Mouse (Mus musculus) mesoderm, embryonic 11.5 days (tissue): ENCODE data around the gene Tsnax.

Experiments
- DNase-seq: peaks from one replicate; pipeline ENCODE4 v3.0.0-alpha.2; 2012; ENCODE audit warnings: low read depth, low spot score

Tsnax gene

DNA sequence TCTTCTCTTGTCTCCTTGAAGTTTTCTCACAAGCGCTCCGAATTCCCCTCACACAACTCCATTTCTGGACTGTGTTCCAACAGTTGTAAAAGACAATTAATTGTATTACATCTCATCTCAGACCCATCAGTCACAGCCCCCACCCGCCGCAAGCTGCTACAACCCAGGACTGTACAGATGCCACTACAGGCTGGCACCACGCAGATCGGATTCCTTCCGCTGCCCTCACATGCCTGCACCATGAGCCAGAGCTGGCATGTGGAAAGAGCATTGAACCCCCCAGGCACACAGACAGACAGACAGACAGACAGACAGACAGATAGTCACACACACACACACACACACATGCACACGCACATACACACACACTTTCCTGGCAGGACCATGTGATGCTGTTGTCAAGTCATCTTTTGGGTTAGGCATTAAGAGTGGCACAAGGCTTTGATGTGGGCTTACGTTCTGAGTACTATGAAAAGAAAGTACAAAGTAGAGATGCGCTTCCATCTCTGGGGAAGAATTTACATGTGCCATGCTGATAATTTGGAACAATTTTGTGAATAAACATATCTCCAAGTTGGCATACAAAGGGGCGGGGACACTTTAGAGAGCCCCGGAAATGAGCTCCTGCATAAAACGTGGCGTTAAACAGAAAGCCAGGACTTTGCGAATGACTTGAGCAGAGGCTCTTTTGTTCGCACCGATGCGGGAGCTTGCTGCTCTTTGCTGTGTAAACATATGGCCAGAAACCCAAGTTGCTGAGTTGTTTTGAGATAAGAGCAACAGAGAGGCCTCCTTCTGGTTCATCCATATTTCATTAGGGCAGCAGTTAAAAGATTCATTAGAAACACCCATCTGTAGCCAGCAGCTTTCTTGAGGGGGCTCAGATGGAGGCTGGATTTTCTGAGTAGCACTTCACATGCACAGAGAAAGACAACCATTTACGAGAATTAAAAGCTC, 67.9 kb downstream of the Tsnax start:
- DNase-seq, result no peak

DNA sequence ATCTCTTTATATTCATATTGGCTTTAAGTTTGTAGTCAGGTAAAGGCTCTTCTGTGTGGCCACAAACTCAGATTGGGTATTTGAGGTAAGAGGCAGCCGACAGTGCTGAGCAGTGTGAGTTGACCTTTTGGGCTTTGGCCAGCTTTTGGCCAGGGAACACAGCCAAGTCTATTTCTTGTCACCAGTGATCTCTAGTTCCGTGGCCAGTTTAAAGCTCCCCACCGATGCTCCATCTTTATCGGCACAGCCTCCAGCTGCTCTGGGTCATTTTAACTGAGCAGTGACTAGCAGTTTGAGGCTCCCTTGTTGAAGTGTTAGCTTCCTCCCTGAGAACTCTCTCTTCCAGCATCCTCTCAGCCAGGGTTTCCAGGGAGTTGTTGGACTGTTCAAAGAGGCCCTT, 70.9 kb downstream of the Tsnax start:
- no peak for DNase-seq
